Mouse (Mus musculus) neural tube, embryonic 12.5 days (tissue): ENCODE results near the gene Cdh16. TPM values are rescaled to one million over a fixed set of nuclear protein-coding genes. Genes with fewer than 3 reads are reported as not detected.
"Not testable (repeated sequence)": the region's sequence is repeated elsewhere in the genome, so short reads cannot be mapped to it uniquely, and the experiment has no call there.

Source experiments
- ATAC-seq: fragments of 200-750 bp; cut with Nextera tagmentation; 2 replicates; pipeline ENCODE4 v1.8.0; 2017; ENCODE audit warnings: low read depth, mild to moderate bottlenecking, moderate TSS enrichment, moderate library complexity; ENCODE audit not compliant: low FRiP score
- H3K27ac ChIP-seq: fragments of 300-500 bp; sonication (generic); 2 replicates; pipeline ENCODE4 v1.5.1; 2016
- H3K27me3 ChIP-seq: fragments of 300-500 bp; sonication (generic); replicated peaks from 2 replicates; pipeline ENCODE4 v1.6.1; 2016; ENCODE audit warnings: mild to moderate bottlenecking
- H3K36me3 ChIP-seq: fragments of 300-500 bp; sonication (generic); 2 replicates; pipeline ENCODE4 v1.6.1; 2016; ENCODE audit warnings: mild to moderate bottlenecking
- H3K4me1 ChIP-seq: fragments of 300-500 bp; sonication (generic); 2 replicates; pipeline ENCODE4 v1.6.1; 2016
- H3K4me2 ChIP-seq: fragments of 300-500 bp; sonication (generic); replicated peaks from 2 replicates; pipeline ENCODE4 v1.6.1; 2016; ENCODE audit warnings: mild to moderate bottlenecking
- H3K4me3 ChIP-seq: fragments of 300-500 bp; sonication (generic); 2 replicates; pipeline ENCODE4 v1.5.1; 2016
- H3K9ac ChIP-seq: fragments of 300-500 bp; sonication (generic); 2 replicates; pipeline ENCODE4 v1.6.1; 2016; ENCODE audit warnings: mild to moderate bottlenecking
- H3K9me3 ChIP-seq: fragments of 300-500 bp; sonication (generic); 2 replicates; pipeline ENCODE4 v1.6.1; 2016; ENCODE audit warnings: mild to moderate bottlenecking
- WGBS: fragments of 180-500 bp; shearing (Covaris S2); methylation state at CpG from one replicate; pipeline ENCODE4 v1.1.7; 2016; 5-methylcytosine and 5-hydroxymethylcytosine counted together
- polyA plus RNA-seq: library from polyadenylated mRNA; unstranded; fragments of >200 nt; fragmentation: Nextera tagmentation; extraction: Ambion mirVana; gene quantifications from 2 replicates; pipeline ENCODE4 v1.2.1, GENCODE M21; 2016

Gene Cdh16
- polyA plus RNA-seq, 1 experiment from 2014 or later: not detected

GRCm38 (mm10) chr8:104594611-104595362 lies 29.4 kb downstream of the Cdh16 start:
- H3K9ac ChIP-seq: no peak overlapping the region
- no peaks in the 10 kb centered on the region for H3K27me3 ChIP-seq
- ATAC-seq: no peak
- H3K27ac ChIP-seq: no peak overlapping the region
- H3K4me3 ChIP-seq: no peak overlapping the region
- H3K9me3 ChIP-seq: no peaks in the 10 kb centered on the region
- peaks cover 11% of the 10 kb centered on the region; the same call in 1 of the 2 replicates for H3K4me1 ChIP-seq
- H3K4me2 ChIP-seq: no peak overlapping the region
- 97% methylated on average over 19 of the region's 19 CpGs for WGBS
- H3K36me3 ChIP-seq: peaks cover 34% of the 10 kb centered on the region

- Histone ChIP-seq H3K9ac (no peak overlapping the region), H3K9me3 (no peaks in the 10 kb centered on the region), H3K27ac (no peak overlapping the region), H3K4me3 (no peak overlapping the region), H3K4me1 (peaks cover 11% of the 10 kb centered on the region; the same call in 1 of the 2 replicates), H3K27me3 (no peaks in the 10 kb centered on the region), H3K36me3 (peaks cover 34% of the 10 kb centered on the region), H3K4me2 (no peak overlapping the region)
- ATAC-seq: no peak
- WGBS: 93% methylated on average over 31 of the region's 31 CpGs
Observed at GRCm38 (mm10) chr8:104593536-104594325, 30.5 kb downstream of the Cdh16 start.

GRCm38 (mm10) chr8:104592566-104592965 lies 31.6 kb downstream of the Cdh16 start:
- Histone ChIP-seq H3K4me3 (no peak overlapping the region), H3K27me3 (no peaks in the 10 kb centered on the region), H3K9me3 (no peaks in the 10 kb centered on the region), H3K4me2 (peak overlapping the region; percentile 82), H3K4me1 (peaks cover 11% of the 10 kb centered on the region; the same call in 1 of the 2 replicates), H3K27ac (no peak overlapping the region), H3K9ac (no peak overlapping the region), H3K36me3 (peaks cover 34% of the 10 kb centered on the region)
- 71% methylated on average over 6 of the region's 6 CpGs for WGBS
- ATAC-seq: no peak

GRCm38 (mm10) chr8:104591856-104592255 lies 32.3 kb downstream of the Cdh16 start:
- peaks cover 11% of the 10 kb centered on the region; the same call in 1 of the 2 replicates for H3K4me1 ChIP-seq
- peaks cover 32% of the 10 kb centered on the region for H3K36me3 ChIP-seq
- H3K4me3 ChIP-seq: peak overlapping the region; percentile 66
- no peaks in the 10 kb centered on the region for H3K27me3 ChIP-seq
- WGBS: 2% methylated on average over 9 of the region's 9 CpGs
- peak overlapping the region; percentile 65 for H3K9ac ChIP-seq
- H3K9me3 ChIP-seq: no peaks in the 10 kb centered on the region
- ATAC-seq: peak; percentile 15
- no peak overlapping the region for H3K27ac ChIP-seq
- H3K4me2 ChIP-seq: peak overlapping the region; percentile 82

- H3K27ac ChIP-seq: no peak within 1 kb of the TSS
- H3K4me3 ChIP-seq: peak within 1 kb of the TSS; percentile 66
- no peaks in the 10 kb centered on the region for H3K9me3 ChIP-seq
- peak; percentile 98 for ATAC-seq
- peaks cover 27% of the 10 kb centered on the region for H3K36me3 ChIP-seq
- WGBS: 2% methylated on average over 44 of the region's 44 CpGs
- H3K4me1 ChIP-seq: peaks cover 11% of the 10 kb centered on the region; the same call in 1 of the 2 replicates
- no peaks in the 10 kb centered on the region for H3K27me3 ChIP-seq
- H3K4me2 ChIP-seq: peak within 1 kb of the TSS; percentile 82
- H3K9ac ChIP-seq: peak within 1 kb of the TSS; percentile 65
Observed at GRCm38 (mm10) chr8:104591133-104591834, 32.9 kb downstream of the Cdh16 start, which contains the start of gene Pdp2. Gene Pdp2 (plus strand): TSS chr8:104591451.

- no peak overlapping the region for H3K27ac ChIP-seq
- H3K4me1 ChIP-seq: peaks cover 11% of the 10 kb centered on the region; the same call in 1 of the 2 replicates
- H3K9ac ChIP-seq: no peak overlapping the region
- ATAC-seq: no peak
- H3K27me3 ChIP-seq: no peaks in the 10 kb centered on the region
- peaks cover 17% of the 10 kb centered on the region for H3K36me3 ChIP-seq
- no peak overlapping the region for H3K4me2 ChIP-seq
- no peaks in the 10 kb centered on the region for H3K9me3 ChIP-seq
- H3K4me3 ChIP-seq: no peak overlapping the region
- 92% methylated on average over 3 of the region's 3 CpGs for WGBS
Observed at GRCm38 (mm10) chr8:104590284-104590683, 33.9 kb downstream of the Cdh16 start.

GRCm38 (mm10) chr8:104584522-104584921 lies 39.7 kb downstream of the Cdh16 start:
- no peak overlapping the region for H3K27ac ChIP-seq
- no peak overlapping the region for H3K9ac ChIP-seq
- H3K27me3 ChIP-seq: no peaks in the 10 kb centered on the region
- WGBS: 61% methylated on average over 1 of the region's 1 CpGs
- peaks cover 6% of the 10 kb centered on the region; the same call in 1 of the 2 replicates for H3K9me3 ChIP-seq
- ATAC-seq: no peak
- H3K4me1 ChIP-seq: no peaks in the 10 kb centered on the region
- no peaks in the 10 kb centered on the region for H3K36me3 ChIP-seq
- no peak overlapping the region for H3K4me2 ChIP-seq
- no peak overlapping the region for H3K4me3 ChIP-seq

GRCm38 (mm10) chr8:104577606-104578005 lies 46.6 kb downstream of the Cdh16 start:
- not testable (repeated sequence) for H3K4me3 ChIP-seq, H3K27ac ChIP-seq, H3K9ac ChIP-seq, H3K36me3 ChIP-seq, H3K27me3 ChIP-seq, H3K4me2 ChIP-seq, H3K4me1 ChIP-seq, H3K9me3 ChIP-seq, ATAC-seq
- 78% methylated on average over 17 of the region's 17 CpGs for WGBS

- Histone ChIP-seq H3K27me3 (no peaks in the 10 kb centered on the region), H3K9ac (no peak overlapping the region), H3K27ac (no peak overlapping the region), H3K4me1 (no peaks in the 10 kb centered on the region), H3K4me3 (no peak overlapping the region), H3K4me2 (no peak overlapping the region), H3K9me3 (no peaks in the 10 kb centered on the region), H3K36me3 (no peaks in the 10 kb centered on the region)
- ATAC-seq: no peak
- WGBS: 90% methylated on average over 3 of the region's 3 CpGs
Observed at GRCm38 (mm10) chr8:104576820-104577219, 47.4 kb downstream of the Cdh16 start.

GRCm38 (mm10) chr8:104570436-104571343 lies 53.5 kb downstream of the Cdh16 start:
- WGBS: 6% methylated on average over 26 of the region's 26 CpGs
- no peaks in the 10 kb centered on the region; the same call in 1 of the 2 replicates for H3K4me1 ChIP-seq
- H3K9ac ChIP-seq: peak overlapping the region; percentile 48
- no peaks in the 10 kb centered on the region for H3K27me3 ChIP-seq
- no peak overlapping the region for H3K27ac ChIP-seq
- H3K36me3 ChIP-seq: no peaks in the 10 kb centered on the region
- peak overlapping the region; percentile 33 for H3K4me3 ChIP-seq
- peak overlapping the region; percentile 63 for H3K4me2 ChIP-seq
- peak; percentile 76 for ATAC-seq
- no peaks in the 10 kb centered on the region for H3K9me3 ChIP-seq

GRCm38 (mm10) chr8:104569559-104569958 lies 54.6 kb downstream of the Cdh16 start:
- Histone ChIP-seq H3K27ac (no peak overlapping the region), H3K36me3 (no peaks in the 10 kb centered on the region), H3K4me2 (no peak overlapping the region), H3K4me1 (no peaks in the 10 kb centered on the region; the same call in 1 of the 2 replicates), H3K27me3 (no peaks in the 10 kb centered on the region), H3K9me3 (no peaks in the 10 kb centered on the region), H3K9ac (no peak overlapping the region), H3K4me3 (no peak overlapping the region)
- ATAC-seq: no peak
- 42% methylated on average over 1 of the region's 1 CpGs for WGBS
